Mouse (Mus musculus) left cerebral cortex, adult 18-20 months (tissue): ENCODE data around the gene Gm15097. TPM values are rescaled to one million over a fixed set of nuclear protein-coding genes. Genes with fewer than 3 reads are reported as not detected.
"Not testable (repeated sequence)": the region's sequence is repeated elsewhere in the genome, so short reads cannot be mapped to it uniquely, and the experiment has no call there.

Experiments
- DNase-seq, 2 experiments: peaks; one replicate each; pipeline ENCODE4 v3.0.0; 2021 to 2022; ENCODE audit warnings: low spot score in 2 of 2, mixed read lengths in 1 of 2
- long read RNA-seq, 2 experiments: library from polyadenylated mRNA; stranded (forward); transcript quantifications; one replicate each; pipeline ENCODE4 v2.0.0; 2021
- total RNA-seq, 2 experiments: library from RNA; stranded (reverse); gene quantifications; 2 replicates each; pipeline ENCODE4 v1.2.3; 2021

Gene Gm15097
- total RNA-seq: not detected
- long read RNA-seq, experiment 1: 0 reads
- long read RNA-seq, experiment 2: 0 reads

DNA sequence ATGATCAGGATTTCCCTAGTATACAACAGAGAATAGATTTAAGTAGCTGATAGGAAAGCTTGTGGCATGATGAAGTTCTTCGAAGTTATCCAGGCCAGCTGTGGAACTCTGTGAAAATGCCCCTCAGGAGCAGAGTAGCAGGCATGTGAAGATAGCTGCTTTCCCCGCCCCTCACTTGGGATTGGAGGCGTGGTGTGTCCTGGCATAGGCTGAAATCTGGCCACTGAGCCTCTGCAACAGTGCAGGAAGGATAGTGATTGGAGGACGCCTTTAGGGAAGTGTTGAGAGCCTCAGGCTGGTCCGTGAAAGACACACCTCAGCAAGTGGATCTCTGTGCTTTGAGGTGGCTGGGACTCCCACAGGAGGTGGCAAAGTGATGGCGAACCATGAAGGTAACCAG, at the start of gene Gm15097:
TSS of gene Gm15097 (plus strand) at position 301 of the 400 bp plus-strand sequence.
- not testable (repeated sequence) for DNase-seq

DNA sequence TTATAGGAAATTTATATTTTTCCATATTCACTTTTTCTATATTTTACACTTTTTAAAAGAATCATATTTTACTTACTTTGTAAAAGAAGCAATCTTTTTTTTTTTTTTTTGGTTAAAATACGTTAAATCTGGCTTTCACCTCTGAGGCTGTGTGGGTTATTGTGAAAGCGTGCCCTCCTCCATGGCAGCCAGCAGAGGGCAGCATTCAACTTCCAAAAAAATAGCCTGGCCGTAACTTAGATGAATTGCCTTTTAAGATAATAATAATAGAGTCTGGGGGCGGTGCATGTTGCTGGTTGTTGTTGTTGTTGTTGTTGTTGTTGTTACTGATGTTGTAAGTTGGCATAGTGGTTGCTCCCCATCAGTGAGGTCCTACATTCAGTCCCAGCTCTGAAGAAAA, 21.4 kb upstream of the Gm15097 start:
- peak; percentile 1 to 52 for DNase-seq

DNA sequence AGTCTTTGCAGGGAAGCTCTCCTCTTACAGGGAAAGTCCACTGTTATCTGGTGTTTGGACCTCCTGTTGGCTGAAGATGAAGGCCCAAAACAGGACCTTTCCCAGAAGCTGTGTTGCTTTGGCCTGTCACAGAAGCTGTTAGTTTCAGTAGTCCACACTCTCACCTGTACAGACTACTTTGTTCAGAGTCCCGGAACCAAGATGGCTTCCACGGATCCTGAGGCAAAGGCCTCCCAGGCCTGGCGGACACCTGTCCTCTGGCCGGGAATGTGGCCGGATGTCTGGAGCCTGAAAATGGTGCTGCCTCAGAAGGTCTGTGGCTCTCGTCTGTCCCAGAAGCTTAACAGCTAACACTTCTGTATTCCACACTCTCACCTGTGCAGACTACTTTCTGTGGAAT, 26.9 kb downstream of the Gm15097 start:
- DNase-seq: not testable (repeated sequence)

Other genes with a start within 250 kb of the Gm15097 start
- gene Gm10439, start 189.9 kb upstream of the Gm15097 start, total RNA-seq: not detected
- not detected for gene Gm15091, start 157.2 kb downstream of the Gm15097 start, total RNA-seq